Mouse (Mus musculus): ENCODE data around the gene Enah.

DNA sequence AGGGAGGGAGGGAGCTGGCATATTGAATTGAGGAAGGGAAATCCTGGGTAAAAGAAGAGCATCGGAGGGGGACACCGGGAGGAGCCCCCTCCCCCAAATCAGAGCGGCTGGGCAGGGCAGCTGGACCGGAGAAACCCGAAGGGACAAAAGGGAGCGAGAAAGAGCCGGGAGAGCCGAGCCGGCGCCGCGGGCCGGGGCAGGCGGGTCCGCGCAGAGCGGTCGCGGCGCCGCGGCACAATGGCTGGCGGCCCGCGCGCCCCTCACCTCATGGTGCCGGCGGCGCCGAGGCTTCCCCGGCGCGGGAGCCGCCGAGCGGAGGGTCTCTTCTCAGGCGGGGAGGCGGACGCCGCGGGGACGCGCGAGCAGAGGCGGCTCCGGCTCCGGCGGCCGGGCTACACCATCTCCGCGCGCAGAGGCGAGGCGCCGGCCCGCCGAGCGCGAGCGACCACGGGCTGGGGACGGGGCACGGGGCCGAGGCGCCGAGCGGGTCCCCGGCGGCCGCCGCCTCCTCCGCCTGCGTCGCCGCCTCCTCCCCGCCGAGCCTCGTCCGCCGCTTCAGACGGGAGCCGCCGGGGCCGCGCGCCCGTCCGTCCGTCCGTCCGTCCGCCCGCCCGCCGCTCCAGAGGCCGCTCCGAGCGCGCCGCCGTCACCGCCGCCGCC lies 394 bp downstream of the Enah start:
- TF ChIP-seq GATA1 (IDR thresholded peaks at IDR 0.05; ENCODE audit: low read length) (no peak), TAL1 (IDR thresholded peaks at IDR 0.05; ENCODE audit: low read length) (no peak)

Data from erythroblast, embryonic 14.5 days (primary cell).